Mouse (Mus musculus) layer of hippocampus, adult 6 months (tissue): ENCODE results near the gene Krt71. TPM values are rescaled to one million over a fixed set of nuclear protein-coding genes. Genes with fewer than 3 reads are reported as not detected.

ENCODE experiments used
- long read RNA-seq, 2 experiments: library from polyadenylated mRNA; unstranded; transcript quantifications; one replicate each; pipeline ENCODE4 v2.0.0; 2019 to 2020
- microRNA-seq: library from miRNA; unstranded; fragments of <30 nt; microRNA quantifications from one replicate; pipeline ENCODE4 v1.2.0, GENCODE M21; 2020
- polyA plus RNA-seq: library from polyadenylated mRNA; unstranded; fragments of <200 nt; fragmentation: Nextera tagmentation; gene quantifications from 2 replicates; pipeline ENCODE4 v1.2.3, GENCODE M21; 2021

Krt71 gene
- polyA plus RNA-seq, result not detected in 2 replicates
- long read RNA-seq, experiment 1, result 0 reads
- long read RNA-seq, experiment 2, result 0 reads

GRCm38 (mm10) chr15:101742711-101743110 lies at the start of gene Krt71:
Krt71 (minus strand) TSS chr15:101743109.

GRCm38 (mm10) chr15:101786360-101786759 lies 43.5 kb upstream of the Krt71 start, which contains the start of gene Krt72:
Krt72 (minus strand) TSS chr15:101786460.

DNA sequence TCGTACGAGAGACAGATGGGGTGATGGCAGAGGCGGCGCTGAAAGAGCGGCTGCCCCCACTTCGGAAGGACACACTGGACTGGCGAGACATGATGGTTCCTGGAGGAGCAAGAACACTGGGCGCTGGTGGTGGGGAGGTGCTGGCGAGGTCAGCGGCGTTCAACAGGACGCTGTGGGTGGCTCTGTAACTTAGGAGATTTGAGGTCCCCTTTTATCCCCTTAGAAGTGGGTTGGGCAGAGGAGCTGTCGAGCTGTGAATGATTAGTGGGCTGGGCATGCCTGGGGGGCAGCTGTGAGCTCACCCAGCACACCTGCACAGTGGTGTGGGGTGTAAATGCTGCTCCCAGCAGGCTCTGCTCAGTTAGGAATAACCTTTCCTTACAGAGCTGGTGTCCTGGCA lies 30.2 kb downstream of the Krt71 start, which contains the start of gene Krt5:
Gene Krt5 (minus strand): TSS at position 179 of the 400 bp plus-strand sequence.

GRCm38 (mm10) chr15:101694207-101694606 lies 48.7 kb downstream of the Krt71 start, which contains the start of gene Krt6a:
Krt6a (minus strand) TSS chr15:101694307.

Small RNAs within 50 kb of the gene (microRNA-seq; reads per million reads assigned to microRNA genes)
- gene Gm44323 (not detected), gene Gm44342 (not detected)

Other genes with a start within 250 kb of the Krt71 start
- gene Gm49425, start 225.8 kb downstream of the Krt71 start, polyA plus RNA-seq, result not detected in 2 replicates
- gene Krt84, start 210.3 kb downstream of the Krt71 start, polyA plus RNA-seq, result not detected in 2 replicates
- gene Krt82, start 192.4 kb downstream of the Krt71 start, polyA plus RNA-seq, result not detected in 2 replicates
- gene Krt90, start 180.2 kb downstream of the Krt71 start, polyA plus RNA-seq, result 0.15 and 0.21 TPM in 2 replicates
- not detected in 2 replicates for gene Krt75, start 169.2 kb downstream of the Krt71 start, polyA plus RNA-seq
- not detected in 2 replicates for gene Gm5414, start 114.9 kb downstream of the Krt71 start, polyA plus RNA-seq
- not detected in 2 replicates for gene Gm5478, start 95.7 kb downstream of the Krt71 start, polyA plus RNA-seq
- gene Krt6b, start 62.8 kb downstream of the Krt71 start, polyA plus RNA-seq, result not detected in 2 replicates
- gene Krt6a, start 48.8 kb downstream of the Krt71 start, polyA plus RNA-seq, result not detected in 2 replicates
- gene Krt5, start 30.2 kb downstream of the Krt71 start, polyA plus RNA-seq, result 0.38 and 0.46 TPM in 2 replicates
- not detected in 2 replicates for gene Krt72, start 43.4 kb upstream of the Krt71 start, polyA plus RNA-seq
- 3.9 and 4.0 TPM in 2 replicates for gene Krt73, start 59.2 kb upstream of the Krt71 start, polyA plus RNA-seq
- gene Krt2, start 75.1 kb upstream of the Krt71 start, polyA plus RNA-seq, result 0.48 and 1.0 TPM in 2 replicates
- gene Krt1, start 107.7 kb upstream of the Krt71 start, polyA plus RNA-seq, result 5.6 and 6.0 TPM in 2 replicates
- gene Krt77, start 126.6 kb upstream of the Krt71 start, polyA plus RNA-seq, result 4.4 and 4.5 TPM in 2 replicates
- gene Krt76, start 149.8 kb upstream of the Krt71 start, polyA plus RNA-seq, result not detected in 2 replicates
- gene Krt4, start 181.6 kb upstream of the Krt71 start, polyA plus RNA-seq, result not detected in 2 replicates
- gene Krt79, start 197.2 kb upstream of the Krt71 start, polyA plus RNA-seq, result 0.67 and 0.80 TPM in 2 replicates
- not detected in 2 replicates for gene Krt78, start 211.2 kb upstream of the Krt71 start, polyA plus RNA-seq